29 mouse cellular contexts compared by ENCODE assay signal in the genomic region with DNA sequence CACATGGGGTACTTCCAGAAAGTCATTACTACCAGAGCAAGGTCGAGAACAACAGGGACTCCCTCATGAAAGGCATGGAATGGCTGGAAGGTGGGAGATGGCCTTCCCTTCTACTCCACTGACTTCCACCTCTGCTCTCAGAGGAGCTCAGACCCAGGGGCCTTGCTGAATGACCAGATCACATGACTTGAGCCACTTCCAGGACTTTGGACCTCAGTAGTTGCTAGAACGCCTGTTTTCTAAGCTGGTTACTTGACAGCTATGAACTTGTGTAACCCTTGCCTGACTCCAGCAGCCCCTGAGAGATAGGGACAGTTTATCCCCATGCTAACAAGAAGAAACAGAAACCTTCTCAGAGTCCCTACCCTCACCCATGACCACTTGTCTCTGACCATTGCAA. TPM values are rescaled to one million over a fixed set of nuclear protein-coding genes. Genes with fewer than 3 reads are reported as not detected.
A peak's percentile ranks its signal among the peaks of the same experiment; 100 is the strongest.
DNase-seq lines count a peak whose midpoint lies in the region; ATAC-seq and TF ChIP-seq lines count a peak whose summit lies in the region.
"Had no signal": no experiment of that assay in that cellular context is flagged by ENCODE, and none has a peak within 500 bp of the region (broad histone marks: within the 10 kb centered on the region; RNA-seq: fewer than 3 reads in every experiment).

No protein-coding gene starts in this region.

- no peaks in the 10 kb centered on the region for H3K9me3 ChIP-seq in intestine, postnatal 0 days (ENCODE audit: control insufficient read depth)
- no peaks in the 10 kb centered on the region for H3K9me3 ChIP-seq in intestine, embryonic 16.5 days (ENCODE audit: control insufficient read depth, low read length)
- no peaks in the 10 kb centered on the region for H3K9me3 ChIP-seq in lung, postnatal 0 days (ENCODE audit: low read length)
- H3K9me3 ChIP-seq: embryonic facial prominence, embryonic 13.5 days; heart, embryonic 13.5 days; hindbrain, embryonic 13.5 days; liver, embryonic 12.5 days; neural tube, embryonic 12.5 days had no signal

- peak; percentile 62 for ATAC-seq in intestine, postnatal 0 days
- ATAC-seq in intestine, embryonic 16.5 days: no peak
- no peak for ATAC-seq in lung, postnatal 0 days
- ATAC-seq: activated CD4-positive, CD25-positive, alpha-beta regulatory T cell, adult 4 months; forebrain, embryonic 14.5 days; liver, embryonic 12.5 days had no signal

- H3K9ac ChIP-seq in intestine, postnatal 0 days (ENCODE audit: low read depth, low read length): no peak overlapping the region
- H3K9ac ChIP-seq in intestine, embryonic 16.5 days (ENCODE audit: low read depth, low read length): no peak overlapping the region
- no peak overlapping the region for H3K9ac ChIP-seq in lung, postnatal 0 days (replicated peaks; ENCODE audit: low read depth)
- H3K9ac ChIP-seq: embryonic facial prominence, embryonic 13.5 days; heart, embryonic 13.5 days; hindbrain, embryonic 13.5 days; liver, embryonic 12.5 days; neural tube, embryonic 12.5 days had no signal

- H3K27ac ChIP-seq in intestine, postnatal 0 days (ENCODE audit: low read depth, low read length): no peak overlapping the region
- H3K27ac ChIP-seq in intestine, embryonic 16.5 days (ENCODE audit: low read length): no peak overlapping the region
- H3K27ac ChIP-seq in lung, postnatal 0 days (ENCODE audit: low read length): no peak overlapping the region
- H3K27ac ChIP-seq: embryonic facial prominence, embryonic 13.5 days; gastrocnemius, adult 2 months; heart, embryonic 13.5 days; hindbrain, embryonic 13.5 days; liver, embryonic 12.5 days; neural tube, embryonic 12.5 days had no signal

- no peaks in the 10 kb centered on the region for H3K4me1 ChIP-seq in intestine, postnatal 0 days (replicated peaks; ENCODE audit: control insufficient read depth, insufficient read depth, low read length)
- H3K4me1 ChIP-seq in intestine, embryonic 16.5 days (ENCODE audit: control insufficient read depth, insufficient read depth, low read length): peaks cover 3% of the 10 kb centered on the region; the same call in 1 of the 2 replicates
- no peaks in the 10 kb centered on the region for H3K4me1 ChIP-seq in lung, postnatal 0 days (ENCODE audit: insufficient read depth, low read depth, low read length)
- H3K4me1 ChIP-seq: embryonic facial prominence, embryonic 13.5 days; liver, embryonic 12.5 days had no signal

- no peaks in the 10 kb centered on the region for H3K36me3 ChIP-seq in intestine, postnatal 0 days (ENCODE audit: control insufficient read depth, insufficient read depth)
- no peaks in the 10 kb centered on the region for H3K36me3 ChIP-seq in intestine, embryonic 16.5 days (ENCODE audit: control insufficient read depth, insufficient read depth, low read length)
- no peaks in the 10 kb centered on the region for H3K36me3 ChIP-seq in lung, postnatal 0 days (ENCODE audit: insufficient read depth, low read length)
- H3K36me3 ChIP-seq: embryonic facial prominence, embryonic 13.5 days; G1E; heart, embryonic 13.5 days; hindbrain, embryonic 13.5 days; liver, embryonic 12.5 days; neural tube, embryonic 12.5 days had no signal

- WGBS in intestine, postnatal 0 days: 68% methylated on average over 2 of the region's 2 CpGs
- 70% methylated on average over 2 of the region's 2 CpGs for WGBS in intestine, embryonic 16.5 days
- 81% methylated on average over 2 of the region's 2 CpGs for WGBS in lung, postnatal 0 days

- H3K27me3 ChIP-seq in intestine, postnatal 0 days (replicated peaks; ENCODE audit: control insufficient read depth, insufficient read depth, low read length): no peaks in the 10 kb centered on the region
- H3K27me3 ChIP-seq in intestine, embryonic 16.5 days (replicated peaks; ENCODE audit: control insufficient read depth, insufficient read depth, low read length): no peaks in the 10 kb centered on the region
- H3K27me3 ChIP-seq in lung, postnatal 0 days (replicated peaks; ENCODE audit: insufficient read depth, low read length): no peaks in the 10 kb centered on the region
- H3K27me3 ChIP-seq: hindbrain, embryonic 13.5 days; liver, embryonic 12.5 days; neural tube, embryonic 12.5 days had no signal

- DNase-seq in lung, postnatal 14 days: peak; percentile 17
- DNase-seq in lung, postnatal 0 days (ENCODE audit: low spot score): no peak
- DNase-seq in kidney, postnatal 25 days: peak; percentile 85 to 89
- DNase-seq in ovary, postnatal 14 days (ENCODE audit: low spot score): no peak
- no peak for DNase-seq in gastrocnemius, postnatal 10 days
- DNase-seq: adrenal gland, postnatal 14 days; B cell, adult 2 months; cerebellum, adult 8-10 months; cerebellum, postnatal 36 days; embryo, embryonic 11 days; gastrocnemius, adult 2 months; heart, postnatal 14 days; lung, adult 18-20 months; lung, postnatal 4 days; midbrain, embryonic 14.5 days; retina, postnatal 1 day had no signal

- H3K4me3 ChIP-seq in intestine, postnatal 0 days (ENCODE audit: low read depth, low read length): no peak overlapping the region
- no peak overlapping the region for H3K4me3 ChIP-seq in intestine, embryonic 16.5 days (ENCODE audit: low read length)
- H3K4me3 ChIP-seq in lung, postnatal 0 days (ENCODE audit: low read depth, low read length): no peak overlapping the region
- H3K4me3 ChIP-seq: embryonic facial prominence, embryonic 13.5 days; erythroblast, embryonic 14.5 days; gastrocnemius, adult 2 months; heart, embryonic 13.5 days; hindbrain, embryonic 13.5 days; liver, embryonic 12.5 days; neural tube, embryonic 12.5 days had no signal

- no peak for TF ChIP-seq CTCF in intestine, postnatal 0 days (IDR thresholded peaks at IDR 0.05; ENCODE audit: low read depth)
- TF ChIP-seq CTCF in lung, postnatal 0 days (IDR thresholded peaks at IDR 0.05): no peak

- H3K4me2 ChIP-seq in intestine, postnatal 0 days (replicated peaks; ENCODE audit: low read depth): no peak overlapping the region
- H3K4me2 ChIP-seq in intestine, embryonic 16.5 days (ENCODE audit: low read depth, low read length): no peak overlapping the region
- H3K4me2 ChIP-seq in lung, postnatal 0 days (replicated peaks; ENCODE audit: low read depth, low read length): no peak overlapping the region
- H3K4me2 ChIP-seq: embryonic facial prominence, embryonic 13.5 days; heart, embryonic 13.5 days; hindbrain, embryonic 13.5 days; liver, embryonic 12.5 days; neural tube, embryonic 12.5 days had no signal

- TF ChIP-seq EP300 in lung, postnatal 0 days (IDR thresholded peaks at IDR 0.05): no peak

RNA-seq across cellular contexts. Expression of a gene that starts 50.6 kb away (rescaled TPM):
- polyA plus RNA-seq in intestine, postnatal 0 days (2015; fragmentation: Nextera tagmentation; extraction: Ambion mirVana): 0.20 and 0.27 TPM in 2 replicates
- polyA plus RNA-seq in intestine, embryonic 16.5 days (2015; fragmentation: Nextera tagmentation; extraction: Ambion mirVana): 0.37 and 0.40 TPM in 2 replicates
- polyA plus RNA-seq in lung, postnatal 0 days (2015; fragmentation: Nextera tagmentation; extraction: Ambion mirVana): 2.4 and 3.4 TPM in 2 replicates
- total RNA-seq in gastrocnemius, postnatal 10 days (2021): 1 to 10 TPM; 2.7 to 2.8 TPM
- total RNA-seq: CH12.LX; megakaryocyte-erythroid progenitor cell, adult 5-6 weeks had no signal
- polyA plus RNA-seq: activated CD4-positive, CD25-positive, alpha-beta regulatory T cell, adult 4 months; erythroblast, embryonic 14.5 days; G1E had no signal

Comparison
In these comparisons a context has a peak if more than half of its experiments do, and no peak if none do; other contexts are left out.
1. DNase-seq: peak in lung, postnatal 14 days (single experiment) and kidney, postnatal 25 days (2 of 2); none in lung, postnatal 0 days (single experiment), ovary, postnatal 14 days (single experiment) and gastrocnemius, postnatal 10 days (single experiment).